Mouse (Mus musculus) forebrain, embryonic 16.5 days (tissue): Measurements from ENCODE around the gene Grid1. TPM values are rescaled to one million over a fixed set of nuclear protein-coding genes. Genes with fewer than 3 reads are reported as not detected.

Source experiments
- ATAC-seq: fragments of 200-750 bp; cut with Nextera tagmentation; 2 replicates; pipeline ENCODE4 v1.8.0; 2017; ENCODE audit warnings: mild to moderate bottlenecking, moderate library complexity
- H3K27ac ChIP-seq: fragments of 300-500 bp; sonication (generic); 2 replicates; pipeline ENCODE4 v1.5.1; 2014; ENCODE audit warnings: low read length, control low read depth
- H3K27me3 ChIP-seq: fragments of 300-500 bp; sonication (generic); replicated peaks from 2 replicates; pipeline ENCODE4 v1.6.1; 2014; ENCODE audit warnings: low read length; ENCODE audit not compliant: control insufficient read depth, insufficient read depth
- H3K36me3 ChIP-seq: fragments of 300-500 bp; sonication (generic); 2 replicates; pipeline ENCODE4 v1.6.1; 2014; ENCODE audit not compliant: control insufficient read depth, insufficient read depth
- H3K4me1 ChIP-seq: fragments of 300-500 bp; sonication (generic); replicated peaks from 2 replicates; pipeline ENCODE4 v1.6.1; 2014; ENCODE audit warnings: low read length; ENCODE audit not compliant: control insufficient read depth, insufficient read depth
- H3K4me2 ChIP-seq: fragments of 300-500 bp; sonication (generic); 2 replicates; pipeline ENCODE4 v1.6.1; 2014; ENCODE audit warnings: mild to moderate bottlenecking, low read length, control low read depth
- H3K4me3 ChIP-seq: fragments of 300-500 bp; sonication (generic); replicated peaks from 2 replicates; pipeline ENCODE4 v1.5.1; 2014; ENCODE audit warnings: mild to moderate bottlenecking, low read length, control low read depth
- H3K9ac ChIP-seq: fragments of 300-500 bp; sonication (generic); replicated peaks from 2 replicates; pipeline ENCODE4 v1.6.1; 2014; ENCODE audit warnings: low read depth, low read length, control low read depth
- H3K9me3 ChIP-seq: fragments of 300-500 bp; sonication (generic); 2 replicates; pipeline ENCODE4 v1.6.1; 2016; ENCODE audit warnings: low read length; ENCODE audit not compliant: control insufficient read depth
- WGBS: fragments of 180-500 bp; shearing (Covaris S2); extraction: QIAGEN DNeasy Blood & Tissue Kit; methylation state at CpG from one replicate; pipeline ENCODE4 v1.1.7; 2014; 5-methylcytosine and 5-hydroxymethylcytosine counted together
- polyA plus RNA-seq: library from polyadenylated mRNA; unstranded; fragments of >200 nt; fragmentation: Nextera tagmentation; extraction: Ambion mirVana; gene quantifications from 2 replicates; pipeline ENCODE4 v1.2.1, GENCODE M21; 2015

The Grid1 gene
- polyA plus RNA-seq, 1 experiment from 2014 or later: 4.5 TPM

DNA sequence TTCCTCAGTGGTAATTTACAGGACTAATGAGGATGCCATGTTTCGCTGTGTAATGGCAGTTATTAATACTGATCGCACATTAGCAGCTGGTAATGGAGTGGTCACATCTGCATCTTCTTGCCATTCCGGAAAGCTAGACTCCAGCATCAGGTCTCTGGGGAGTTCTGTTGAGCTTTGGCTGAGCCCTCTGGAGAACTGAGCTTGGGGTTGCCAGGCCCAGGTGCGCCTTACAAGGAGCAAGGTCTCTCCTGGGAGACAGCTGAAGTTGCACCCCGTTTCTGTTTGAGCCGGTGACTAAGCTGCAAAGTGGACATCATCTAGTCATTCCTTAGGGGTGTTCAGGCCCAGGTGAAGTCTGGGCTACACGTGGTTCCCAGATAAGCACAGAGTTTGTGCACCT is 186.8 kb downstream of the Grid1 start:
- H3K4me2 ChIP-seq: no peak overlapping the region
- H3K4me3 ChIP-seq: no peak overlapping the region
- 90% methylated on average over 7 of the region's 7 CpGs for WGBS
- no peaks in the 10 kb centered on the region for H3K9me3 ChIP-seq
- peaks cover 9% of the 10 kb centered on the region for H3K4me1 ChIP-seq
- H3K9ac ChIP-seq: no peak overlapping the region
- H3K36me3 ChIP-seq: no peaks in the 10 kb centered on the region
- H3K27ac ChIP-seq: no peak overlapping the region
- no peaks in the 10 kb centered on the region for H3K27me3 ChIP-seq
- no peak for ATAC-seq

GRCm38 (mm10) chr14:35008674-35009073 is 188.8 kb downstream of the Grid1 start:
- ATAC-seq: peak; percentile 61
- Histone ChIP-seq H3K36me3 (no peaks in the 10 kb centered on the region), H3K9me3 (no peaks in the 10 kb centered on the region), H3K4me2 (no peak overlapping the region; the same call in 1 of the 2 replicates), H3K27me3 (peaks cover 3% of the 10 kb centered on the region; the same call in 1 of the 2 replicates), H3K27ac (peak overlapping the region; percentile 14; the same call in 1 of the 2 replicates), H3K4me1 (peaks cover 9% of the 10 kb centered on the region), H3K4me3 (no peak overlapping the region), H3K9ac (no peak overlapping the region)
- 13% methylated on average over 3 of the region's 3 CpGs for WGBS

DNA sequence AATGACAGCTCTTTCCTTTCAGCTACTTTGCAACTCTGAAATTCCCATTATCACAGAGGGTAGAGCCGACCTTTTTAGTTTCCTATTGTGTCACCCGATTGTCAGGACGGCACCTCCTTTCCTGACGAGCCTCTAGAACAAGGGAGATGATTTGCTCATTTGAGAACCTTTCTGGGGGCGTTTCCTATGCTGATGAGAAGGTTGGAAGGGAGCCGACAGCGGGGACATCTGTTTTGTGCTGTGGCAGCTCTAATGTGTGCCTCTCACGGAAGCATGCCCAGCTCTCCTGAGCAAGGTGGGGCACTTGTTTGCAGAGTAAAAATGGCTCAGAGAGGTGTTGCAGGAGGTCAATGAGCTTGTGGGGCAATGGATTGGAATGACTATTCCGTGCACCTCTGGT is 189.2 kb downstream of the Grid1 start:
- peak; percentile 49 for ATAC-seq
- no peaks in the 10 kb centered on the region for H3K36me3 ChIP-seq
- 11% methylated on average over 9 of the region's 9 CpGs for WGBS
- H3K4me2 ChIP-seq: no peak overlapping the region; the same call in 1 of the 2 replicates
- peaks cover 3% of the 10 kb centered on the region; the same call in 1 of the 2 replicates for H3K27me3 ChIP-seq
- no peaks in the 10 kb centered on the region for H3K9me3 ChIP-seq
- no peak overlapping the region for H3K9ac ChIP-seq
- H3K4me1 ChIP-seq: peaks cover 9% of the 10 kb centered on the region
- H3K4me3 ChIP-seq: no peak overlapping the region
- H3K27ac ChIP-seq: peak overlapping the region; percentile 14; the same call in 1 of the 2 replicates

- H3K27me3 ChIP-seq: no peaks in the 10 kb centered on the region
- H3K4me1 ChIP-seq: no peaks in the 10 kb centered on the region
- no peak overlapping the region for H3K9ac ChIP-seq
- no peak for ATAC-seq
- H3K4me3 ChIP-seq: no peak overlapping the region
- no peak overlapping the region for H3K4me2 ChIP-seq
- 88% methylated on average over 8 of the region's 8 CpGs for WGBS
- no peak overlapping the region for H3K27ac ChIP-seq
- no peaks in the 10 kb centered on the region for H3K9me3 ChIP-seq
- H3K36me3 ChIP-seq: no peaks in the 10 kb centered on the region
Measured at GRCm38 (mm10) chr14:35026686-35027085, 206.8 kb downstream of the Grid1 start.

GRCm38 (mm10) chr14:35027501-35028140 is 207.7 kb downstream of the Grid1 start:
- Histone ChIP-seq H3K4me3 (no peak overlapping the region), H3K4me1 (no peaks in the 10 kb centered on the region), H3K9ac (no peak overlapping the region), H3K4me2 (no peak overlapping the region), H3K36me3 (no peaks in the 10 kb centered on the region), H3K9me3 (no peaks in the 10 kb centered on the region), H3K27ac (no peak overlapping the region), H3K27me3 (no peaks in the 10 kb centered on the region)
- ATAC-seq: peak; percentile 92
- WGBS: 41% methylated on average over 11 of the region's 11 CpGs

DNA sequence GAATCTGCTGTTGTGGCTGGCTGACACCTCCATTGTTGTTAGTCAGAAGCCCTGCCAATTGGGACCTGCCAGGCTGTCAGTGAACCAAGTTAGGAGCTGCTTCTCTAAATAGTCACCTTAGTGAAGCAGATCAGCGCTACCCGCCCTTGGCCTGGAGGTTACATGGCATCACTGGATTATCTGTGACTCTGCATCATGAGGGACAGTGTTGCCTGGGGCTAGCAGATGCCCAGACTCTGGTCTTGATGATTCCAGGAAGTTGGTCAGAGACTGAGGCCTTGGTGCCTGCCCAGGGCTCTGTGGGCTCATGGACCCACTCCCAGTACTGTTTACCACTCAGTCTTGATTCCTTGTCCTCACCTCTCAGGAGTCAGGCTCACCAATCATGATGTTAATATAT is 209.7 kb downstream of the Grid1 start:
- no peaks in the 10 kb centered on the region for H3K27me3 ChIP-seq
- ATAC-seq: no peak
- 93% methylated on average over 2 of the region's 2 CpGs for WGBS

DNA sequence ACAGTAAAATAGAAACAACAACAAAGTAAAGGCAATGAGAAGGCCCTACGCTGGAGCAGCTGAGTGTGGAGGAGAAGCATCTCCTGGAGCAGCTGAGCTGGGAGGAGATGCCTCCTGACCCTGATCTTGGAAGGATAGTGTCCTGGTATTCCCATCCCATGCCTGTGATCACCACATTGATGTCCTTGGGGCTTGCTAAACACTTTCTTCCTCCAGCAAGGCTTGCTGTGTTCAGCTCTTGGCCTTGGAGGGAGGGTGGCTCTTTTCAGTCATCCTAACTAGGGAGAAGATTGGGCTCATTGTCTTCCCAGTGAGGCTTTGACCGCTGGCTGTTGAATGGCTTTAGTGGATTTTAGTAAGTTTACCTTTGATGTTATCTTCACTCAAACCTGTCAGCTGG is 210.4 kb downstream of the Grid1 start:
- Histone ChIP-seq H3K9me3 (no peaks in the 10 kb centered on the region), H3K27me3 (no peaks in the 10 kb centered on the region), H3K9ac (no peak overlapping the region), H3K36me3 (no peaks in the 10 kb centered on the region), H3K4me1 (no peaks in the 10 kb centered on the region), H3K4me2 (no peak overlapping the region), H3K4me3 (no peak overlapping the region), H3K27ac (no peak overlapping the region)
- no peak for ATAC-seq
- 84% methylated on average over 2 of the region's 2 CpGs for WGBS

More for the DNA sequence above, 209.7 kb downstream of the Grid1 start:
- Histone ChIP-seq H3K36me3 (no peaks in the 10 kb centered on the region), H3K4me3 (no peak overlapping the region), H3K27ac (no peak overlapping the region), H3K4me1 (no peaks in the 10 kb centered on the region), H3K4me2 (no peak overlapping the region), H3K9me3 (no peaks in the 10 kb centered on the region), H3K9ac (no peak overlapping the region)

DNA sequence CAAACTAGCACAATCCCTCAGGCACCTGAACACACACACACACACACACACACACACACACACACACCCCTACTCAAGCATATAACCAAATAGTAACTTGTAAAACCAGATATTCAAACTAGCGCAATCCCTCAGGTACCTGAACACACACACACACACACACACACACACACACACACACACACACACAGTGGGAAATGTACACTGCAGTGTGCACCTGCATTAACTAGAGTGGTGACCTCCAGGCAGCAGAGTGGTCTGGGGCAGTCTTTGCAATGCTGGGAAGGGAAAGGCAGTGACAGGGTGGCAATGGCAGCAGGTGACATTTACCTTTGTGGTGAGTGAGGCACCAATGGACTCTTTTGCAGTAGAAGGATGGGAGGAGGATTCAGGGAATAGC is 212.4 kb downstream of the Grid1 start:
- ATAC-seq: no peak
- Histone ChIP-seq H3K27me3 (no peaks in the 10 kb centered on the region), H3K36me3 (no peaks in the 10 kb centered on the region), H3K27ac (no peak overlapping the region), H3K9me3 (no peaks in the 10 kb centered on the region), H3K4me3 (no peak overlapping the region), H3K9ac (no peak overlapping the region), H3K4me1 (no peaks in the 10 kb centered on the region), H3K4me2 (no peak overlapping the region)
- WGBS: 100% methylated on average over 1 of the region's 1 CpGs

DNA sequence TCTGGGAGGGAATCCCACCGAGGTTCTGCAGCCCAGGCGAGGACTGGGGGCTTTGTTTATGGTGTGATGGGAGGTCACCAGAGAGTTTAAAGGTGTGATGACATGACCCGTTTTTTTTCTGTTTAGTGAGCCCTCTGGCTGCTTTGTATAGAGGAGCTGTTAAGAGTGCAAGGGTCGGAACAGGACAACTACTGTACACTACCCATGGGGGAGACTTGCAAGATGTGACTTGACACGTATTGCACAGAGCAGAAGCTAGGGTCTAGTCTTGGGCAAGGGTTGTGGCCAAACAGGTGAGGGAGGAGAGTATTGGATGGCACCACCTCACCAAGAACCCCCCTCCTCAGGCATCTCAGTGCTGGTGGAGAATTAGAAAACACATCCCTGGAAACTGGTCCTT is 224.4 kb downstream of the Grid1 start:
- peaks cover 4% of the 10 kb centered on the region; the same call in 1 of the 2 replicates for H3K4me1 ChIP-seq
- no peak overlapping the region for H3K9ac ChIP-seq
- H3K9me3 ChIP-seq: no peaks in the 10 kb centered on the region
- H3K4me2 ChIP-seq: no peak overlapping the region
- H3K4me3 ChIP-seq: no peak overlapping the region
- H3K27me3 ChIP-seq: no peaks in the 10 kb centered on the region
- no peak overlapping the region for H3K27ac ChIP-seq
- 63% methylated on average over 5 of the region's 5 CpGs for WGBS
- ATAC-seq: no peak
- no peaks in the 10 kb centered on the region for H3K36me3 ChIP-seq
